Mouse (Mus musculus): ENCODE measurements around the gene Slc7a5.

Gene Slc7a5

DNA sequence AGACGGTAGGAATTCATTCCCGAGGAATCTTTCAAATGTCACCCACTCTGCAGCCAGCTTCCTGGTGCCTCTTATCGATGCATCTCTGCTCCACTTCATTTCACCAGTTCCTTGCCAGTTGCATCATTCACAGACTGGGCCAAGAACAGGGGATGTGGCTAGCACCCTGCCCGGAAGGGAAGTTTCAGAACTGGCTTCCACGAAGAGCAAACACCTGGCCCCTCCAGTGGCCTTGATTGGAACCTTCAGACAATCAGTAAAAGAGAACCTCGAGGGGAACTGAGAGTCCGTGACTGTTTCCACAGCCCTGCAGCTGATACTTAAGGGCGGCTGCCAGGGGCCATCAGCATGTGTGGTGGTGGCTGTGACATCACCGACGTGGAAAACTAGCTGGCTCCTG lies 59.0 kb downstream of the Slc7a5 start:
- no peak for DNase-seq

DNA sequence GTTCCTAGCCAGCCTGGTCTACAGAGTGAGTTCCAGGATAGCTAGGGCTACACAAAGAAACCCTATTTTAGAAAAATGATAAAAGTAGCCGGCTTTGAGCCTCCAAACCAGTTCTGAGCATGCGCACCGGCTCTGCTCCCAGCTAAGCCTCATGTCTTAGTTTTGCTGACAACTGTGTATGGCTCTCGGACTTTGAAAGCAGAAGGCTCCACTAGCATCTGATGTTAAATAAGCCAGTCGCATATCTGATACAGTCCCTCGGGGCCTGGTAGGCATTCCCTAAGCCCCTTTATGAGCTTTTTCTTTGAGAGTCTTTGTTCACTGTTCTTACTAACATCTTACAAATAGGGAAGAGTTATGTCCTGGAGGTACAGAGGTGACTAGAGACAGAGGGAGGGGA lies 59.5 kb downstream of the Slc7a5 start:
- DNase-seq = no peak

DNA sequence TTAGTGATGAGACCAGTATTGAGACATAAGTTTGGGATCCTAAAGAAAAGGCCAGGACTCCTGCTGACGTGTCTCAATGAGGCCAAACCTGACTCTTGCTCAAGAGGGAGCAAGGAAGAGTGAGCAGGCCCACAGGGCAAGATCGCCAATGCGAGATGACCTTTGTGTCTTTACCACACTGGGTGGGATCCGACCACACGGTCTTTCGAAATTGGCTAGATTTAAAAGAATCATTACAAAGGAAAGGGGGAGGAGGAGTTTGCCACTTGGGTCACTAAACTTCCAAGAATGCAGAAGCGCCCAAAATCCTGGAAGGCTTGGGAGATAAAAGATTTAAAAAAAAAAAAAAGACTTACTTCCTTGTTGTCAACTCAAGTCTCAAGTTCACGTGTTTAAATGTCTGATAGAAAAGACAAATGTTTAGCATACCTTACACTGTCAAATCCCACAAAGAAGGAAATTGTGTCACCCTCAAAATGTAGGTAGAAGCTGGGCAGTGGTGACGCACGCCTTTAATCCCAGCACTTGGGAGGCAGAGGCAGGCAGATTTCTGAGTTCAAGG lies 60.2 kb downstream of the Slc7a5 start:
- no peak for DNase-seq

DNA sequence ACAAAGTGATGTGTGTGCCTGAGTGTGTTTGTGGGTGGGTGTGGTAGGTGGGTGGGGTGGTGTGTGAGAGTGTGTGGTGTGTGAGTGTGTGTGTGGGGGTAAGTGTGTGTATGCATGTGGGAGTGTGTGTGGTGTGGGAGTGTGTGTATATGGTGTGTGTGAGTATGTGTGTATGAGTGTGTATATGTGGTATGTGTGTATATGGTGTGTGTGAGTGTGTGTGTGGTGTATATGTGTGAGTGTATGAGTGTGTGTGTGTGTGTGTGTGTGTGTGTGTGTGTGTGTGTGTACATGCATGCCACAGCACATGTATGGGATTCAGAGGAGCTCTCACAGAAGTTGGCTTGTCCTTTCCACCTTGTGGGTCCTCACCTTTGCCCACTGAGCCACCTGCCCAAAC lies 60.7 kb downstream of the Slc7a5 start:
- no peak for DNase-seq

DNA sequence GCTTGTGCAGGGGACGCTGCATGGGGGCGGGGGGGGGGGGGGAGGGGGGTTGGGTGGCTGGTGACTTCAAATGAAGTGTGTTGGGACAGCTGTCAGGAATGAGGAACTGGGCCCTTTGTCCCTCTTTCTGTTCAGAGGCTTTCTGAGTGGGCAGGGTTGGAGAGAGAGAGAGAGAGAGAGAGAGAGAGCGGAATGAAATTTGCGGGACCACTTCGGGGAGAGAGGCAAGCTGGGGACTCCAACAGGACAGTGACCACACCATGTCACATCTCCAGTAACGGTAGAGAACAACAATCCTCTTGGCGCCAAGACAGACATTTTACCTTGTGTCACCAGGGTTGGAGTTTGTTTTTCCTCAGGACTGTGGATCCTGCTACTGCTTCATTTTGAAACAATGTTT lies 62.7 kb downstream of the Slc7a5 start:
- DNase-seq = no peak

DNA sequence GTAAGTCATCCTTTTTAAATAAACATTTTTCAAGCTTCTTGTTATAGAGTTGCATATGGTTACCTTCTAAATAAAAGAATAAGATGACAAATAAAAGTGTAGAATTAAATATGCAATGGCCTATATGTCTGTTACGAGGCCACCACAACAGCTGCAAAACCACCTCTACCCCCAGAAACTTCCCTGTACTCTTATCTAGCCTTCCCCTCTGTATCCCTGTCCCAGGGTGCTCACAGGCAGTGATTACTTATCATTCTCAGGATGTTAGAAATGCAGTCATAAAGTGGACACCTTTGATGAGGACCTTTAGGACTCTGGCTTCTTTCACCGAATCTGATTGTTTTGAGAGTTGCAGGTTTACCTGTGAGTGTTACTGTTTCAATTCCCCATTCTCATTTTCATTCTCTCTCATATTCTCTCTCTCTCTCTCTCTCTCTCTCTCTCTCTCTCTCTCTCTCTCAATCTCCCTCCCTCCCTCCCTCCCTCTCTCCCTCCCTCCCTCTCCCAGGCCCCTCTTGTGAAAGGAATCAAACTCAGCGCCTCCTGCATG lies 64.2 kb downstream of the Slc7a5 start:
- DNase-seq = no peak

DNA sequence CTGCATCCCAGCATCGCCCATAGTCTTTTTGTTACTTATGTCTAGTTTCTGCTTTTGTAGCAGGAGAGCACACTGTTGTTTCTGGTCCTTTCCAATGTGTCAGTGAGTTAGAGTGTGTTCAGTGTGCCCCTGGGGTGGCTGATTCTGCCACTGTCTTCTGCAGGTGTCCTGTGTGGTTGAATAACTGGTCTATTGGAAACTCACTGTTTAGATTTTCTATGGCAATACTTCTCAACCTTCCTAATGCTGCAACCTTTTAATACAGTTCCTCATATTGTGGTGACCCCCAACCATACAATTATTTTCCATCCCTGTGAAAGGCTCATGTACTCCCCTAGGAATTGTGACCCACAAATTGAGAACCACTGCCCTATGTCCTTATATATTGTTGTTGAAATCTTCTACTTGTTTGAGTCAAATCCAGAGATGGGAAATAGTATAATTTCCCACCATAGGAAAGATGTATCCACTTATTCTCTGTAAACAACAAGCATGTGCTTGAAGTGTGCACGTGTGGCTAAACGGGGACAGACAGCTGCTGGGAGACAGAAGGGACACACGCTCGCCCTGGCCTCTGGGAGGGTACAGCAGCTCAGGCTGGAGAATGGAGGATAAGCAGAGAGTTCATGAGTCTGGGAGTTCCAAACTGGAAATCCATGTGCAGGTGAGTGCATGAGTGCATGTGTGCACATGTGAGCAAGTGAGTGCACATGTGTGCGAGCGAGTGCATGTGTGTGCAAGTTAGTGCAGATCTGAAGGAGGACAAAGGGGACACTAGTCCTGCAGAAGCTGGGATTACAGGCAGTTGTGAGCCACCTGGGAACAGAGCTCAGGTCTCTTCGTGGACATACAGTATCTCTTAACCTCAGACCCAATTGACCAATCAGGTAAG lies 65.2 kb downstream of the Slc7a5 start:
- no peak for DNase-seq

DNA sequence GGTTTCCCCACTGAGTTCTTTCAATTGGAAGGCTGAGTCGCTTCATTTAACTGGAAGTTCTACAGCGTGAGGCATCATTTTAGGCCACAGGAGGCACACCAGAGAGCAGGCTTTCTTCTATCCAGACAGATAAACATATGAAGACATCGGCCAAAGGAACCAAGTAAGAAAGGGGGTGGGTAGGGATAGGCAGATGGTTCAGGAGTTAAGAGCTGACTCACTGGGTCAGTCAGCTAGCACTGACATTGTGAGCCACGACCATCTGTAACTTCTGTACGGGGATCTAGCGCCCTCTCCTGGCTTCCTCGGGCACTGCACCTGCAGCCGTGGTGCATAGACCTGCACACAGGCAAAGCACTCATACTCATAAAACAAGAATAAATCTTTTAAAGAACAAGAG lies 66.3 kb downstream of the Slc7a5 start:
- peak in 1 of 2 experiments; percentile 13 for DNase-seq

DNA sequence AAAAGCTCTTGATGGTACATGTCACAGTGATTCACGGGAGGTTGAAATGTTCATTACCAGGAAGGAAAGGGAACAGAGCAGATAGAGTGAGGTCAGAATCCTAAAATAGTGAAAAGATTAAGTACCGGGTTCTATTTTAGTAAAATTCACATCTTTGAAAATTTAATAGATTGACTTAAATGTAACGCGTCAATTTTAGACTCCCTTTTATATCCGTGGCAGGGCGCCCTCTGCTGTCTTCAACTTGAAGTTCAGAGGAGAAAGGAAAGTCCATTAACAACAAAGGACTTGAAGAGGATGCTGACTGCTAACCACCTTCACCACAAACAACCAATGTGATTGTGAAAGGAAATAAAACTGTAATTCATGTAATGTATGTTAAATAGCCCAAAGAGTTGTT lies 75.0 kb downstream of the Slc7a5 start:
- DNase-seq = peak; percentile 21 to 25

DNA sequence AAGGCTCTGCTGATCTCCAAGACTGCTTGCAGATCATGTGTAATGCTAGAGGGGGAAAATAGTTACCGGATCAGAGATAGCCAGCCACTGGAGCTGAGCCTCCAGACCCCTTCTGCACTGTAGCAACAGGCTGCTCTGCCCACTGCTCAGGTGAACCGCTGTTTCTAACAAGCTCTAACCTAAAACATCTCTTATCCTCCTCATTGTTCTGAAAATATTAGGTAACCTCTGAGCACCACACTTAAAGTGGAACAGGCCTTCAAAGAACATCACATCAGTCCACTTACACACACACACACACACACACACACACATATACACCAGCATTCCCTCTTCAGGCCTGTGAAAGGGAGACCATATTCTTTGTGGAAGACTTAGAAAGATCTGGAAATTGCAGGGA lies 75.4 kb downstream of the Slc7a5 start:
- no peak for DNase-seq
